Mouse (Mus musculus): ENCODE results near the gene Nfib. TPM values are rescaled to one million over a fixed set of nuclear protein-coding genes. Genes with fewer than 3 reads are reported as not detected.

Gene Nfib
- polyA plus RNA-seq, 1 experiment from 2014 or later, result 52.1 TPM

- WGBS, result 31% methylated on average over 11 of the region's 11 CpGs
- DNase-seq (ENCODE audit: low spot score), result peak; percentile 65
- no peaks in the 10 kb centered on the region for H3K36me3 ChIP-seq (ENCODE audit: insufficient read depth, low read length)
- no peak overlapping the region for H3K9ac ChIP-seq (replicated peaks; ENCODE audit: low read depth)
- H3K9me3 ChIP-seq (ENCODE audit: low read length), result no peaks in the 10 kb centered on the region
- no peaks in the 10 kb centered on the region for H3K27me3 ChIP-seq (replicated peaks; ENCODE audit: insufficient read depth, low read length)
- no peak for TF ChIP-seq EP300 (IDR thresholded peaks at IDR 0.05)
- no peak for TF ChIP-seq CTCF (IDR thresholded peaks at IDR 0.05)
- H3K4me2 ChIP-seq (replicated peaks; ENCODE audit: low read depth, low read length), result 0 out of 2 replicates have a peak overlapping the region, but pooled peaks have one; percentile 6
- peak; percentile 70 for ATAC-seq
- H3K27ac ChIP-seq (ENCODE audit: low read length), result peak overlapping the region; percentile 71
- peaks cover 22% of the 10 kb centered on the region; the same call in 1 of the 2 replicates for H3K4me1 ChIP-seq (ENCODE audit: insufficient read depth, low read depth, low read length)
- H3K4me3 ChIP-seq (ENCODE audit: low read depth, low read length), result no peak overlapping the region
These were observed 305.9 kb downstream of the Nfib start for GRCm38 (mm10) chr4:82399406-82400380.

DNA sequence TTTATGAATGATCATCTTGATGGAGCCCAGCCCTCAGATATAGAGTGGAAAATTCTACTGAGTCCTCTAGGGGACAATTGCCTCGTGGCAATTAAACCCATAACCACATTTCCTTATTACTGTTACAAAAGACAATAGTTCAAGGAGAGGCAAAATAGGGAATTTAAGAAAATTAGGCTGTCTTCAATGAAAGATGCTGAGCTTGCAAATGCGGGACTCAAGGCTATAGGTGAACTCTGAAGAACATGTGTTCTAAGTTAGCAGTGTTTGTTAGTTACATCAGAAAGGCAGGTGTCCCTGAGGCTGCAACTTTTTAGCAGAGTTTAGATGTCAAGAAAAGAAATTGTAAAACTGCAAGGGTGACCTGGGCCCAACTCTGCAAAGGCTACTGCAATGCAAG, 307.3 kb downstream of the Nfib start:
- Histone ChIP-seq H3K36me3 (ENCODE audit: insufficient read depth, low read length) (no peaks in the 10 kb centered on the region), H3K27ac (ENCODE audit: low read length) (no peak overlapping the region), H3K9ac (replicated peaks; ENCODE audit: low read depth) (no peak overlapping the region), H3K4me1 (ENCODE audit: insufficient read depth, low read depth, low read length) (peaks cover 14% of the 10 kb centered on the region; the same call in 1 of the 2 replicates), H3K9me3 (ENCODE audit: low read length) (no peaks in the 10 kb centered on the region), H3K27me3 (replicated peaks; ENCODE audit: insufficient read depth, low read length) (no peaks in the 10 kb centered on the region), H3K4me3 (ENCODE audit: low read depth, low read length) (no peak overlapping the region), H3K4me2 (replicated peaks; ENCODE audit: low read depth, low read length) (no peak overlapping the region)
- 75% methylated on average over 2 of the region's 2 CpGs for WGBS
- TF ChIP-seq EP300 (IDR thresholded peaks at IDR 0.05), result no peak
- TF ChIP-seq CTCF (IDR thresholded peaks at IDR 0.05), result no peak
- ATAC-seq (no peak), DNase-seq (ENCODE audit: low spot score) (no peak)

- no peak overlapping the region for H3K9ac ChIP-seq (replicated peaks; ENCODE audit: low read depth)
- WGBS, result 81% methylated on average over 2 of the region's 2 CpGs
- peaks cover 15% of the 10 kb centered on the region; the same call in 1 of the 2 replicates for H3K4me1 ChIP-seq (ENCODE audit: insufficient read depth, low read depth, low read length)
- no peaks in the 10 kb centered on the region for H3K36me3 ChIP-seq (ENCODE audit: insufficient read depth, low read length)
- TF ChIP-seq CTCF (IDR thresholded peaks at IDR 0.05), result no peak
- TF ChIP-seq EP300 (IDR thresholded peaks at IDR 0.05), result no peak
- H3K27ac ChIP-seq (ENCODE audit: low read length), result no peak overlapping the region
- H3K27me3 ChIP-seq (replicated peaks; ENCODE audit: insufficient read depth, low read length), result no peaks in the 10 kb centered on the region
- no peak for DNase-seq (ENCODE audit: low spot score)
- no peak overlapping the region for H3K4me2 ChIP-seq (replicated peaks; ENCODE audit: low read depth, low read length)
- ATAC-seq, result no peak
- H3K9me3 ChIP-seq (ENCODE audit: low read length), result no peaks in the 10 kb centered on the region
- no peak overlapping the region for H3K4me3 ChIP-seq (ENCODE audit: low read depth, low read length)
These were observed 308.7 kb downstream of the Nfib start for GRCm38 (mm10) chr4:82396805-82397204.

DNA sequence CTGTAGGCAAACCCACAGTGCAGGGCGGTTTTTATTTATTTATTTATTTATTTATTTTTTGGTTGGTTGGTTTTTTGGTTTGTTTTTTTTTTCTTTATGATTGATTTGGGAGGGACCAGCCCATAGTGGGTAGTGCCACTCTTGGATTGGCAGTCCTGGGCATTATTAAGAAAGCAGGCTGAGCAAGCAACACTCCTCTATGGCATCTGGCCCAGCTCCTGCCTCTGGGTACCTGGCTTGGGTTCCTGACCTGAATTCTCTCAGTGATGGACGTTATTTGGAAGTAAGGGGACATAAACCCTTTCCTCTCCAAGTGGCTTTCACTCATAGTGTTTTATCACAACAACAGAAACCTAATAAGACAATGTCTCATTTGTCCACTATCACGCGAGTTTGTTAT, 309.5 kb downstream of the Nfib start:
- Histone ChIP-seq H3K36me3 (ENCODE audit: insufficient read depth, low read length) (no peaks in the 10 kb centered on the region), H3K27me3 (replicated peaks; ENCODE audit: insufficient read depth, low read length) (no peaks in the 10 kb centered on the region), H3K4me3 (ENCODE audit: low read depth, low read length) (no peak overlapping the region), H3K4me1 (ENCODE audit: insufficient read depth, low read depth, low read length) (peaks cover 14% of the 10 kb centered on the region; the same call in 1 of the 2 replicates), H3K4me2 (replicated peaks; ENCODE audit: low read depth, low read length) (no peak overlapping the region), H3K27ac (ENCODE audit: low read length) (no peak overlapping the region), H3K9ac (replicated peaks; ENCODE audit: low read depth) (no peak overlapping the region), H3K9me3 (ENCODE audit: low read length) (no peaks in the 10 kb centered on the region)
- TF ChIP-seq CTCF (IDR thresholded peaks at IDR 0.05), result no peak
- TF ChIP-seq EP300 (IDR thresholded peaks at IDR 0.05), result no peak
- no peak for DNase-seq (ENCODE audit: low spot score)
- 74% methylated on average over 4 of the region's 4 CpGs for WGBS
- no peak for ATAC-seq

- ATAC-seq (no peak), DNase-seq (ENCODE audit: low spot score) (no peak)
- Histone ChIP-seq H3K4me2 (replicated peaks; ENCODE audit: low read depth, low read length) (no peak overlapping the region), H3K36me3 (ENCODE audit: insufficient read depth, low read length) (no peaks in the 10 kb centered on the region), H3K9me3 (ENCODE audit: low read length) (no peaks in the 10 kb centered on the region), H3K9ac (replicated peaks; ENCODE audit: low read depth) (no peak overlapping the region), H3K4me1 (ENCODE audit: insufficient read depth, low read depth, low read length) (peaks cover 7% of the 10 kb centered on the region; the same call in 1 of the 2 replicates), H3K4me3 (ENCODE audit: low read depth, low read length) (no peak overlapping the region), H3K27ac (ENCODE audit: low read length) (no peak overlapping the region), H3K27me3 (replicated peaks; ENCODE audit: insufficient read depth, low read length) (no peaks in the 10 kb centered on the region)
- TF ChIP-seq CTCF (IDR thresholded peaks at IDR 0.05), result no peak
- TF ChIP-seq EP300 (IDR thresholded peaks at IDR 0.05), result no peak
- 64% methylated on average over 4 of the region's 4 CpGs for WGBS
These were observed 311.2 kb downstream of the Nfib start for GRCm38 (mm10) chr4:82394346-82394745.

DNA sequence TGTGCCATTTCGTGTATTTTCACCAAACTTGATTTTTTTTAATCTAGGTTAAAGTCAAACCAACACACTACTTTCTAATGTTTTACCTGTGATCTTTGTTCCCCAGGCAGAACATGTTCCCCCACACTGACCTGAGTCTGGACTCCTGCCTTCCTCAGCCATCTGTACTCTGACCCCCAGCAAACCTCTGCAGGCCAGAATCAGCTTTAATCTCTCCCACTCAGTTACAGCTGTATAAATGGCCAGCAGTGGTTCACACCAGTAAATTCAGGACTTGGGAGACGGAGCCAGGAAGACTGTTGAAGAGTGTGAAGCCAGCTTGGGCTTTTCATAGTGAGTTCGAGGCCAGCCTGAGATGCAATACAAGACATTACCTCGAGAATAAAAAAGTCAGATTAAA, 312.5 kb downstream of the Nfib start:
- Histone ChIP-seq H3K9me3 (ENCODE audit: low read length) (no peaks in the 10 kb centered on the region), H3K27me3 (replicated peaks; ENCODE audit: insufficient read depth, low read length) (no peaks in the 10 kb centered on the region), H3K4me3 (ENCODE audit: low read depth, low read length) (no peak overlapping the region), H3K9ac (replicated peaks; ENCODE audit: low read depth) (no peak overlapping the region), H3K36me3 (ENCODE audit: insufficient read depth, low read length) (no peaks in the 10 kb centered on the region), H3K4me1 (ENCODE audit: insufficient read depth, low read depth, low read length) (peaks cover 7% of the 10 kb centered on the region; the same call in 1 of the 2 replicates), H3K4me2 (replicated peaks; ENCODE audit: low read depth, low read length) (no peak overlapping the region; the same call in 1 of the 2 replicates), H3K27ac (ENCODE audit: low read length) (peak overlapping the region; percentile 70)
- DNase-seq (ENCODE audit: low spot score), result no peak
- TF ChIP-seq EP300 (IDR thresholded peaks at IDR 0.05) (no peak), CTCF (IDR thresholded peaks at IDR 0.05) (no peak)
- 52% methylated on average over 4 of the region's 4 CpGs for WGBS
- no peak for ATAC-seq

All from lung, postnatal 0 days (tissue).